Mouse (Mus musculus) frontal cortex, postnatal 36 days (tissue): ENCODE results near the gene Il3.
A peak's percentile ranks its signal among the peaks of the same experiment; 100 is the strongest.

Experiments
- DNase-seq, 2 experiments: peaks; one replicate each; pipeline ENCODE4 v3.0.0; 2022; ENCODE audit warnings: low spot score in 2 of 2

Il3 gene

DNA sequence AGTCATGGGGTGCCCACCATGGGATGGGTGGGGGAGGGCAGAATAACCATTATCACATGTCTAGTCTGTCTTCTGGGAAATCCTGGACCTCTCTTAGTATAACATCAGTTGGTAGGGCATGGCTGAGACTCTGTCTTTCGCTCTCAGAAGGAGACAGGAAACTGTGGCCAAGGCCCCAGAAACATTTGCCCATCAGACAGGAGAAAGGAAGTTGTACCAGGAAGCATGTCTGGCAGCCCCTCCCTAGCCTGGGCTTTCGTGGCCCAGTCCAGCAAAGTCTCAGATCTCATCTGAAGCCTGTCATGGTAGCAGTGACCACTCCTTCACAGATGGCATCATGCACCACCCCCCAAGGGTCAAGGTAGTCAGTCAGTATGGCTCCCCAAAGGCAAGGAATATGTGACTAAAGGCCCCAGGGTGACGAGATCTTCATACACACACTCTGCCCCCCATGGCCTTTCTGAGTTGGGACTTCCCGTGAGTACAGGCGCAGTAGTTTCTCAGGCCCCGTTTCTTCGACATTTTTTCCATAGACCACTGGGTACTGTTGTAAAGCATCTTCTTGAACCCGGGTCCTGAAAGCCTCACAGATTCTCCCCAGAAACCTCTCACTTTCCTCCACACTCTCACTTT is 20.9 kb upstream of the Il3 start:
- DNase-seq: no peak

DNA sequence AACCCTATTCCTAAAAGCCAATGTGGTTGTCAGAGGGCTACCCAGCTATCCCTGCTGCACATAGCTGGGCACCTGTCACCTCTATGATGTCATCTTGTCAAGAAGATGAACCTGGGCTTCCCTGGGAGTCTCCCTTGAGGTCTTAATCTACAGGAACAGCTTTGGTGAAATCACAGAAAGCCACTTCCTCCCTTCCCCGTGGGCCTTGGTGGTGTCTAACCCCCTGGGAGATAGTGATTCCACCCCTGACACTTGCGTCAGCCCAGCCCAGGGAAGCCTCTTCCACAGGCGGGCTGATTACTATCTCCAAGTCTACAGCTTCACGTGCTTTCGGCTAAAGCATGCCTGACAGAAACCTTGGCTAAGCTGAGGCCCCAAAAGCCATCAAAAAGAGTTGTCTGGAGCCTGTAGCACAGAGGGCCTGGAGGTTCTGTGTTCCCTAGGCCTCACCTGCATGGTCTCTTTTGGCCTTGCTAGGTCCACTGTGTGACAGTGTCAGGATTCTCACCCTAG is 4.4 kb upstream of the Il3 start:
- no peak for DNase-seq

DNA sequence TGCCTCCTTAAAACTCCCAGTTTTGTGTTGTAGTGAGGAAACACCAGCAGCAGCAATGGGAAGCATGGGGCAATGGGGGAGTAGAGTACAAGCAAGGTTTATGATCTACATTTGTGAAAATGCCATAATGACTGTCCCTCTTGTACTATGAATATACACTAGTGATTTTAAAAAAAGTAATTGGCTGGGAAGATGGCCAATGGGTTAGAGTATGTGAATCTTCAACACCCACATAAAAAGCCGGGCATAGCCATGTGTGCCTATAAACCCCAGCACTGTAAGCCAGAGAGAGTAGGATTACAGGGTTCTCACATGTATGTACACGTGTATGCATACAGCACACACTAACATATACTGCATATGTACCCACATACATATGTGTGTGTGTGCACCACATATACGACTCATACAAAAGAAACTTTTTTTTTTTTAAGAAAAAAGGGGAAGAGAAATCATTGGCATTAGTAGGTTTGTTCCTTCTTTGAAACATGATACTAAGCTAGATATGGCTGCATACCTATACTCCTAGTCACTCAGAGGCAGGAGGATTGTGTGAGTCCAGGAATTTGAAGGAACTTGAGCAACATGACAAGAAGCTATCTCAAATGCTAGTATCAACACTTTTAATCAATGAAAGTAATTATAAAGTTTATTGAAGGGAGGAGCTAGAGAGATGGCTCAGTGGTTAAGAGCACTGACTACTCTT is 2.3 kb upstream of the Il3 start:
- peak in 1 of 2 experiments; percentile 28 for DNase-seq

DNA sequence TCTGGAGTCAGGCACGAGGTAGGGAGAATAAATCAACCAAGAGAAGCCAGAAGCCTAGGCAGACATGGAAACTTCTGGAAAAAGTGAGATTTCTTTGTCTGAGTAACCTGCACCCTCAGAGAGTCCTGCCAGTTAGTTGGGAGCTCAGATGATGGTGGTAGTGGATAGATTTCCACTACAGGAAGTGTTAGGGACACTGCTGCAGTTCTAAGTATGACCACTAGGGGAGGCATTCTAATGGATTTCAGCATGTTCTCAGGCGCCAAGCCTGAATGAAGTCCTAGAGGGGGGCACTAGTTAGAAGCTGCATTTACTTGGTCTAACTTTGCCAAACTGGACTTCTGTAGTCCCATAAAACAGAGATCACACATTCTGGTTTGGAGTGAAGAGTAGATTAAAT is 2.5 kb downstream of the Il3 start:
- DNase-seq: peak; percentile 22 to 58

DNA sequence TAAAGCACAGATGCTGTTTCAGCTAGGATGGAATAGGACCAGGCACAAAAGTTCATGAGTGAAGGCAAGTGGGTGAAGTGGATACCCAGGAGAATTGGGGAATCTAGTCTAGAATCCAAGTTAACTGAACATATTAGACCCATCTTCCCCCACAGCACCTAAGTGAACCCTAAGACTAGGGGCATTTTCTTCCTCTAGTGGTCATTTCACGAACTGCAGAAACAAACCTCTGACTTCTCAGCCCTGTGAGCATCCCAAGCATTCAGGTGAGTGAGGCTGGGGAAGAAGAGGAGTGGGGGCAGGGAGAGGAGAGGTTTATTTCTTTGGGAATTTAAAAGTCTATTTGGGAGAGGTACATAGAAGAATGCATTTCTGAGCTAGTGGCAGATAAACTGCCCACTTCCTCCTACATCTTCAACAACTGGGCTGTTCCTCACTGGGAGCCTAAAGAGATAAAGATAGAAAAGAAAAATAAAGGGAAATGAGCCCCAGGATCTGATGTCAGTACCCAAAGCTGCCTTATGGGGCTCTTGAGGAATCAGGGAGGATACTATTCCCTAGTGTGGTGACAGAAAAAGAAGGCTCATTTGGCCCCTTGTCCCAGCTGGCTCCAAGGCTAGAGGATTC is 3.6 kb downstream of the Il3 start:
- DNase-seq: no peak

DNA sequence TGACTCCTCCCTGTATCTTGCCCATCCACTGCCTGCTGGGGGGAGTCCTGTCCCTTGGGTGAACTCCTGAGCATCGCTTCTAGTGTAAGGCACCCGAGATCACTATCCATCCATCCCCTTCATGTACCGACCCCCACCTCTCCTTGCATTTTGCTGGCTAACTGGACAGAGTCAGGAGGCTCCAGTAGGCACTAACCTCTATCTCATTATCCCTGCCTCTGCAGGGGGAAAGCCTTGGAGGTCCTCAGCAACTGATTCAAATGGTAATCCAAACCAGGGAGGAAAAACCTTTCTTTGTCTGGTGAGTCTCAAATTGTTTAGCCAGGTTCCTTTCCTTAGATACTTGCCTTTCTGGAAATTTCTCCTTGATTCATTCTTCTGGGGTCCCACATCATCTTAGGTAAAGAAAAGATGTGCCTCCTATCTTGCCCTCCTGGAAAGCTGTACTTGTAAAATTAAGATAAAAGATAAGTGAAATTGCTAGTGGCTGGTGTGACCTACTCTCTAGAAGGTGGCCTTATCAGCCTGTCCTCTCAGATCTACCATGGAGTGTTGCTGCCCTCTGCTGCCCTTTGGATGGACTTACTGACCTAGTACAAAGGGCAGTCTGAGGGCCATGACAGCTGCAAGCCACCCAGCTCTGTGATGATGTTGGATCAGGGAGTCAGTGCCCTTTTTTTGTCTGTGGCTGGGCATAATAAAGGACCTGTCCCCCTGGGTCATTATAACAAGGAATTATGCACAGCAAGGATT is 10.3 kb downstream of the Il3 start:
- peak; percentile 61 to 67 for DNase-seq

DNA sequence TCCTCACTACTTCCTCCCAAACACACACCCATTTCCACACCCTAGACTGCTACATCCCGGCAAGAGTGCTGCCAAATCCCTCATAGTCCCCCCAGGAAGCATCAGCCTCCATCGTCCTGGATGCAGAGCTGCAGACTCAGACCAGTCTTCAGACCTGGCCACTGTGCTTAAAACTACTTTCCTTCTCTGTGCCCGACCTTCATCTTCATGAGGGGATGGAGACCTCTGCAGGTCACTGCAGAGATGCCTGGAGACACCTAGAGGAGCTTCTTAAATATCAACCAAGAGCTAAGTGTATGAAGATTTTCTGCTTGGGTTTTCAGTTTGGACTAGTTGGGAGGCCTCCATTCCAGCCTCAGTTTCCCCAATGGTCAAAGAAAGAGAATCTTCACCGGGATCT is 13.0 kb downstream of the Il3 start:
- no peak for DNase-seq

DNA sequence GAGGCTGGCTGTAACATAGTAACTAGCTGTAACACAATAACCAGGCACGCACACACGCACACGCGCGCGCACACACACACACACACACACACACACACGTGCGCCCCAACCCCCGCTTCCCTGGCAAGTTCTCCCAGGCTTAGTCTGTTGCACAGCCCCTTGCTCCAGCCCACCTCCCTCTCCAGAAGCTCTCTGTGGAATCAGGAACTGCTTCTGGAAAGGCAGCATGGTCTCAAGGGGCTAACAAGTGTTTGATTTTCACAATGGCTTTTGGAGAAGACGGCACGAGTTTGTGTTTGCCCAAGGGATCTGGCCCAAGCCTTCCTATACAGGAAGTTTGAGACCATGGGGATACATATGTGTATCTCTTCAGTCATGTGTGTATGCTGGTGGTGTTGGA is 16.5 kb downstream of the Il3 start:
- DNase-seq: no peak

DNA sequence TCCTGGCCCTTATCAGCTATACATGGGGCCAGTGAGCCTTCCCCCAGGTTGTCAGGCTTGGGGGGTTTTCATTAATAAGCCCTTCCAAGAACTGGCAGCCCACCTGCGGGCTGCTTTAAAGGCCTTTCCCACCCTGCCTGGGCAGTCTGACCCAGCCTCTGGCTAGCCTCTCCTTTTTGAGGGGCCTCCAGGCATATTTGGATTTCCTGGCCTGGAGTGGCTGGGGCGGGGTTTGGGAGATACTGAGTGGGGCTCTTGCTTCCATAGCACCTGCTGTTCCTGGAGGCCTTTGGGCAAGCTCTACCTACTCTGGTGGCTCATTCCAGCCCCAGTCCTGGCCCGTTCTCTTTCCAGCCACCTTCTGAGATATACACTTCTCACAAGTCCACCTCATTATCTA is 17.3 kb downstream of the Il3 start:
- DNase-seq: no peak

DNA sequence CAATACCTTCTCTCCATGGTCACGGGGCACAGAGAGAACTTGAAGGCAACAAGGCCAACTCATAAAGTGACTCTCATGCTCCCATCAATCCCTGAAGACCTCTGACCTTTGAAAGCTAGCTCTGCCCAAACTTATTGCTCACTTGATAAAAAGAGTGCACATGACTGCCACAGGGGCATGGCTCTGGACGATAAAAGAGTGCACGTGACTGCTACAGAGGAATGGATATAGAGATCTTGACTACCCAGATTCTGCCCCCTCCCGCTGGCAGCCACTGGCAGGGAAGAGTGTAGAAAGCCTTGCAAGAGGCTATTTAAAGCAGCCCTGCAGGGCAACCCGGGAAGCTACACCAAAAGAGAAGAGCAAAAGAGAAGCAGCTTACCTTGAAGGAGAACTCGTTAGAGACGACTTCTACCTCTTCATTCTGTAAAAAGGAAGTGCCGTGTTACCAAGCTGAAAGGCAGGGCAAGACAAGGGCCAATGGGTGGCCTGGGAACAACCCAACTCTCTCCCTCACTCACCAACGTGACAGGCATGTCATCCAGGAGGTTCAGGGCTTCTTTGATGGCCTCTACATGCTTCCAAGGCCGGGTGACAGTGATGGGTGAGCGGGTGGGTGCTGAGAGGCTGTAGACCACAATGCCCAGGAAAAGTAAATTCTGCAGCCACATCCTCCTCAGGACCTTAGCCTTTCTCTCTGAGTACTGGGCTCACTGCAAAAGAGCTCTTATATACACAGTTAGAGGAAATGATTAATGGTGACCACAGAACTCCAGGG is 17.9 kb downstream of the Il3 start, which contains the start of gene Csf2:
TSS of gene Csf2 (minus strand) at position 728 of the 778 bp plus-strand sequence.
- DNase-seq: no peak

DNA sequence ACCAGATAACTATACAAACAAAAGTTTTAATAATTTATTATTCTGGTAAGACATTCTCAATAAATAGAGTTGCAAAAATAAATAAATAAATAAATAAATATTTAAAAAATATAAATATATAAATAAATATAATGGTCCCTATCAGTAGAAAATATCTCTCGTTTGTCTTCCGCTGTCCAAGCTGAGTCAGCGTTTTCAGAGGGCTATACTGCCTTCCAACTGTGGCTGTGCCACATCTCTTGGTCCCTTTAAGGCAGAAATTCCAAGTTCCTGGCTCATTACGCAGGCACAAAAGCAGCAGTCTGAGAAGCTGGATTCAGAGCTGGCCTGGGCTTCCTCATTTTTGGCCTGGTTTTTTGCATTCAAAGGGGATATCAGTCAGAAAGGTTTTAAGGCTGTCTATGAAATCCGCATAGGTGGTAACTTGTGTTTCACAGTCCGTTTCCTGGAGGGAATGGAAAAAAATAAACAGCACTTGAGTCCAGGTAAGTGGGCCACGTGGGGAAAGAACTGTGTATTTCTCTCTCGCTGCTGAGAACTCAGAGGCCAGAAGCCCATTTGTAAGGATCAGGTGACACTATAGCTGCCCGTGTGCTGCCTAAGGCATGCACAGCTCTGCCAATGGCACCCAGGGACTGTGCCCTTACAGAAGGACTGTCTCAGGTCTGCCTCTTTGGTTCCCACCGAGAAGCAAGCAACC is 19.7 kb downstream of the Il3 start:
- DNase-seq: no peak

DNA sequence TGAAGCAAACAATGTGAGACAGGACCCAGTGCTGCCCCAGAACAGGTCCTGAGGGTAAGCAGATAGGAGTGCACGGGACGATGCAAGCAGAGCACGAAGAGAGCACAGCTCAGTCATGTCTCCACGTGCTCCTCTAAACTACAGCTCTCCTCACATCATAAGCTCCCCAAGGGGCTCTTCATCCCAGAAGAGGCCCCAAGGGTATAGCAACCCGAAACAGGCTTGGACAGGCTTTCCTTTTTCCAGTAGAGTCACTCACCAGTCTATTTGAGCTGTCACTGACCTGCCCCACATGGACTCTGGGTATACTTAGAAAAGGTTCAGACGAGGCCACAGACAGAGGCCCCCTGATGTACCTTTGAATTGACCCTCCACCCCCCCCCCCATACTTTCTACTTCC is 22.6 kb downstream of the Il3 start:
- DNase-seq: no peak

DNA sequence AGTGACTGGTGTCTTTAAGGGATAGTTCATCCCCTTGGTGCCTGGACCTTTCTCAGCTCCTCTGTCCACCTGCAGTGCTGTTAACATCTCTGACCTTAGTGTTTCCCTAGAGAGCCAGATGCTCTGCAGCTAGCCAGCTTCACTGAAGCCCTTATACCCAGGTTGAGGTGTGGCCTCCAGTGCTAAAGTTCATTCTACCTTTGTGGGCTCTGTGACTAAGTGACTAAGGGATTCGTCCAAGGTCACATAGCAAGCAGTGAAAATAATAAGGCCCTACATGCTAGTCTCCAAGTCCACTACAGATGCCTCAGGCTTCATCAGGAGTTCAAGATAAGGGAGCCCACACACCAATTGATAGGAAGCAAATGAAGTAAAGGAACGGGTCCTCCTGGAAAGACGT is 24.6 kb downstream of the Il3 start:
- no peak for DNase-seq

DNA sequence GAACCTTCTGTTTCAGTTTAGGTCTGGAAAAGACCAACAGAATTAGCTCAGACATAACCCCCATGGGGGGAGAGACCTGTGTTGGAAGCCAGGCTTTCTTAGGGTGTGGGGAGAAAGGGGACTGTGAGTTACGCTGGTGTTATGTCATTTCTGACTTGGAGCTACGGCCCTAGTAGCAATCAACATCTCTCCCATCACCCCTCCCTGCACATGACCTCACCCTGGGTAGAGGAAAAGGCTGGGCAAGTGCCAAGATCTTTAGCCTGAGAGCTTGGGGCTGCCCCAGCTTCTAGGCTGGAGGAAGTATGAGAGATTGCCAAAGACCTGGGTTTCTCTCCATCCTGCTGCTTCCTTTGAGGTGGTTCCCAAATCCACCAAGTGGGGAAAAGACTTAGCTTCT is 30.1 kb downstream of the Il3 start:
- no peak for DNase-seq

DNA sequence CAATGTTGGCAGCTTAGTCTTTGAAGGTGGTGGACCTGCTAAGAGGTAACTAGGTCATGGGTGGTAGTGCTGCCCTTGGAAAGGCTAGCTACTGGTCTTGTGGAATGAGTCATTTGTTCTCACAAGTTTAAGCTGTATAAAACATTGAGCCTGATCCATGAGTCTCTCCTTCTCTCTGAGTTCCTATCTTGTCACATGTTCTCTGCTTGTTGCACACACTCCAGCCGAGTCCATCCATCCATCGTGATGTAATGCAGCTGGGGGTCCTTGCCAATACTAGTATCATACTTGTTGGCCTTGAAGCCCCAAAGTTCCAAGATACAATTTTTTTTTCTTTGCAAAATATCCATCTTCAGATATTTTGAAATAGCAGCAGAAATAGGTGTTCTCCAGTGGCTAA is 39.6 kb downstream of the Il3 start:
- DNase-seq: no peak

DNA sequence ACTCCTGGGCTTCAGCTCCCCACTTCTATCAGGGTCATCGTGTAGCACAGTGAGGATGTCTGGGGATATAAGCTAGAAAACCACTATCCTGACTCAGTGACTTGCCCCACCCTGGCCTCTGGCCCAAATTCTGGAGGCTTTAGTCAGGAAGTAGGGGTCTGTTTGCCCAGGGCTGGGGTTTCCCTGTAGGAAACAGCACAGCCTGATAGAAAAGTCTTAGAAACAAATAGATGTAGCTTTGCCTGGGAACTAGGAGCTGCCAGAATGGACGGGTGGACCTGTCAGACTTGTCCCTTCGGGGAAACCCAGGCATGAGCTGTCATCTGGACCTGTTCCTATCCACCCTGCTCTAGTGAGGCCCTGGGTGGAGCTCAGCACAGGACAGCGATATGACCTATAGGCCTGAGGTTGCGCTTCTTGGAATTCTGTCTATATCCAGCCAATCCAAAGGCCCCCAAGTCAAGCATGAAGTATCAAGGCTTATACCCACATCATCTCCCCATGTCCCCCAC is 42.5 kb downstream of the Il3 start:
- no peak for DNase-seq

DNA sequence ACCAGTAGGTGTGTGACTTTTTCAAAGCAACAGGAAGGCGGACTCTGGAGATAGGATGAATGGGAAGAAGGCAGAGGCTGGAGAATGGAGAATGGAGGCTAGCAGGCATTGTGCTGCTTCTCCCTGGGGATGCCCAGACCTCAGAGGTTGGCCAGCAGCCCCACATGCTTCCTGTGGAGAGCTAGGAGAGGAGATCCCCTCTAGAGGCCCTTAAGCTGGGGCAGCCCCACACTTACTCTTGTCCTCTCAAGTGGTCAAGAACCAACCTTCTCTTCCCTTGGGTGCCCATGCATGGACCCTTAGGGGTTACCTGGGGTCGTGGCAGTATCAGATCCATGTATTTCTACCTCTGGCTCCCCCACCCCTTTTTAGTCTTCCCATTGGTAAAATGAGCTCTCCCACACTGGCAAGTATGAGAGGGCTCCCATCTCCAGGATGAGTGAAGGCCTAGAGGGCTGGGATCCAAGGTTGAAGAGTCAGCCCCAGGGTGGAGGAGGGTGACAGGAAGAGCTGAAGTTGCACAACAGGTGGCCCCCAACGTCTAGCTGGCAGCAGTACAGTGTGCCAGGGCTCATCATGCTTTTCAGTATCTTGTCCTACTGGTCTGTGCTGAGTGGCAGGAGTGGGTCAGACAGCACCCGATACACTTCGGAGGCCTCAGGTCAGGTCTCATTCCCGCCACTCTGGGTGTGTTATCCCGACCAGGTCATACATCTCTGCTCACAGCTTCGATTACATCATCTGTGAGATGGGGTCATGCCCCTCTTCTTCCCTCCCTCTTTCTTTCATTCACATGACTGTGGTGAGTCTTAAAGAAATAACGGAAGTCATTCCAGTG is 43.2 kb downstream of the Il3 start:
- no peak for DNase-seq

DNA sequence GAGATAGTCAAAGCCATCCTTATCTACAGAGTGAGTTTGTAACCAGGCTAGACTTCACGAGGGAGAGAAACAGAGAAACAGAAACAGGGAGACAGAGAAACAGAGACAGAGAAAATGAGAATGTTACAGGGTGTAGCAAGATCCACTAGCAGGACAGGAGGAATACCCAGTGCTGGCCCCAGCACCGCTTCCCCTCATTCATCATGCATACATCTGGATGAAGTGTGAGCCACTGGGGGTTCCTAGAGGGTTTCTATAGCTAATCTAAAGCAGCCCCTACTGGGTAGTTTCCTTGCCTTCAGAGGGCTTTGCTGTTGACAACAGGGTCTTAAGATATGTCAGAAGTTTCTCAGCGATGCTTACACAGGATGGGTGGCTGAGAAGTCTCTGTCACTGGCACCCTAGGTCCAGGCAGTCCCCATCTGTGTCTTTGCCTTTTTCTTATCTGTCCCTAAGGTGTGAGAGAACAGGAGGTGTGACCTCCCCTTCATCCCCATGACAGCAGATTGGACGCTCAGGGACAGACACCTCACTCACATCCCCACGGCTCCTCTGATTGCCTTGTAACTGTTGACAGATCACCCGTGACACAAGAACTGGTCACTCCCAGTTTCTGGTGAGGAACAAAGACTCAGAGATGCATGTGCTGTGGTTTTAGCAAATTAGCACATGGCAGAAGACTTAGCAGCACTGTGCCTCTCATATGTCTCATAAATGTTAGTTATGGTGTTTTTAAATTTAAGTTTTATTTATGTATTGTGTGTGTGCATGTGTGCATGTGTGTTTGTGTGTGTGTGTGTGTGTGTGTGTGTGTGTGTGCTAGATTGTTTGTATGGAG is 47.0 kb downstream of the Il3 start:
- no peak for DNase-seq

DNA sequence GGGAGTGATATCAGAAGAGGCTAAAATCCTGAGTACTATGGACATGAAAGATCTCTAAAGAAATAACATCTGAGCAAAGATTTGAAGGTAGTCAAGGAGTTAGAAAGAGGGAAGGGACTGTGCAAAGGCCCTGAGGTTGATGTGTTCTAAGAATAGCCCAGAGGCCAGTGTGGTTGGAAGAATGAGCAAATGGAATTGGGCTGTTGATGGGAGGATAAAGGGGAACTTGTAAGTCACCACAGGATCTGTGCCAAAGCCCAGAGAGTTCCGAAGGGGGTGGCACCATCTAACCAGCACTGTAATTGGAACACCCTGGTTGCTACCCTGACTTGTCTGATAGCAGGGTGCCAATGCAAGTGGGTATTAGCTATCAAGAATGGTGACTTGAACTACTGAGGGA is 47.9 kb downstream of the Il3 start:
- DNase-seq: no peak
